Mouse (Mus musculus): Measurements from ENCODE around the gene Lclat1.
"Not testable (repeated sequence)": the region's sequence is repeated elsewhere in the genome, so short reads cannot be mapped to it uniquely, and the experiment has no call there.

- not testable (repeated sequence) for TF ChIP-seq GATA1 (IDR thresholded peaks at IDR 0.05; ENCODE audit: borderline replicate concordance, low read length); FLI1 (IDR thresholded peaks at IDR 0.05; ENCODE audit: low read length)
Observed at GRCm38 (mm10) chr17:73152790-73153525, 45.2 kb downstream of the Lclat1 start.
